Mouse (Mus musculus) CH12.LX (cell line): ENCODE results near the gene C1qc. TPM values are rescaled to one million over a fixed set of nuclear protein-coding genes. Genes with fewer than 3 reads are reported as not detected.

ENCODE experiments used
- DNase-seq: peaks from one replicate; pipeline ENCODE4 v3.0.0-alpha.2; 2013; ENCODE audit errors: extremely low read depth
- H3K27ac ChIP-seq: 2 replicates; pipeline ENCODE4 v1.5.1; 2012; ENCODE audit warnings: low read depth, mild to moderate bottlenecking, control low read depth, moderate library complexity; ENCODE audit not compliant: insufficient read depth
- H3K27me3 ChIP-seq: replicated peaks from 2 replicates; pipeline ENCODE3; 2012; ENCODE audit warnings: inconsistent platforms
- H3K36me3 ChIP-seq, 2 experiments: replicated peaks in 1 of 2; 2 replicates each; pipeline versions ENCODE3 to v1.6.1; 2012; ENCODE audit warnings: inconsistent platforms in 1 of 2, low read length in 1 of 2, mild to moderate bottlenecking in 1 of 2, mixed read lengths in 1 of 2, moderate library complexity in 1 of 2; ENCODE audit not compliant: control insufficient read depth in 1 of 2, insufficient read depth in 1 of 2
- H3K4me1 ChIP-seq, 2 experiments: 2 replicates each; pipeline ENCODE4 v1.6.1; 2012; ENCODE audit warnings: inconsistent platforms in 1 of 2, moderate library complexity in 1 of 2; ENCODE audit not compliant: insufficient read depth in 2 of 2, control insufficient read depth in 1 of 2
- H3K4me2 ChIP-seq: 2 replicates; pipeline ENCODE4 v1.6.1; 2012; ENCODE audit warnings: low read depth, mild to moderate bottlenecking, control low read depth; ENCODE audit not compliant: poor library complexity, insufficient read depth, severe bottlenecking
- H3K4me3 ChIP-seq, 3 experiments: fragments of 150-350 bp in 1 of 3; sonication (generic) in 1 of 3; replicated peaks in 1 of 3; 2 replicates each; pipeline versions ENCODE3 to v1.5.1; 2011 to 2012; ENCODE audit warnings: low read depth in 2 of 3, low read length in 2 of 3, mild to moderate bottlenecking in 2 of 3, moderate library complexity in 2 of 3, control low read depth in 1 of 3, improper control_type of control experiment in 1 of 3, inconsistent platforms in 1 of 3, mixed read lengths in 1 of 3; ENCODE audit not compliant: poor library complexity in 1 of 3
- H3K79me2 ChIP-seq: replicated peaks from 2 replicates; pipeline ENCODE4 v1.6.1; 2012; ENCODE audit warnings: mild to moderate bottlenecking, moderate library complexity; ENCODE audit not compliant: control insufficient read depth, poor library complexity, insufficient read depth, severe bottlenecking; ENCODE audit errors: extremely low read depth
- H3K9ac ChIP-seq: 2 replicates; pipeline ENCODE4 v1.6.1; 2012; ENCODE audit warnings: low read depth, mild to moderate bottlenecking, control low read depth, moderate library complexity; ENCODE audit not compliant: insufficient read depth
- H3K9me3 ChIP-seq: replicated peaks from 2 replicates; pipeline ENCODE3; 2012; ENCODE audit warnings: low read length, inconsistent platforms, mixed read lengths
- BHLHE40 ChIP-seq: IDR thresholded peaks from 2 replicates; pipeline ENCODE4 v1.6.1; 2011; ENCODE audit warnings: mild to moderate bottlenecking, low read depth, low read length, improper control_type of control experiment
- CHD2 ChIP-seq: IDR thresholded peaks from 2 replicates; pipeline ENCODE4 v1.6.1; 2011; ENCODE audit warnings: low read length, improper control_type of control experiment
- ELF1 ChIP-seq: IDR thresholded peaks from 2 replicates; pipeline ENCODE4 v1.6.1; 2014; ENCODE audit warnings: low read depth, mild to moderate bottlenecking, inconsistent platforms, low read length, improper control_type of control experiment
- ETS1 ChIP-seq: conservative IDR thresholded peaks from 2 replicates; pipeline ENCODE4 v1.6.1; 2012; ENCODE audit warnings: low read depth, mild to moderate bottlenecking, inconsistent platforms, low read length, improper control_type of control experiment, moderate library complexity
- JUN ChIP-seq: IDR thresholded peaks from 2 replicates; pipeline ENCODE4 v1.6.1; 2011; ENCODE audit warnings: low read depth, mild to moderate bottlenecking, low read length, improper control_type of control experiment, moderate library complexity; ENCODE audit not compliant: insufficient read depth
- JUND ChIP-seq: conservative IDR thresholded peaks from 2 replicates; pipeline ENCODE4 v1.6.1; 2011; ENCODE audit warnings: low read depth, low read length, improper control_type of control experiment
- KAT2A ChIP-seq: IDR thresholded peaks from 2 replicates; pipeline ENCODE4 v1.6.1; 2012; ENCODE audit warnings: low read length, improper control_type of control experiment, inconsistent platforms; ENCODE audit not compliant: insufficient replicate concordance
- MAZ ChIP-seq: IDR thresholded peaks from 2 replicates; pipeline ENCODE4 v1.6.1; 2012; ENCODE audit warnings: low read depth, mild to moderate bottlenecking, inconsistent platforms, low read length, improper control_type of control experiment, moderate library complexity
- MEF2A ChIP-seq: IDR thresholded peaks from 2 replicates; pipeline ENCODE4 v1.6.1; 2014; ENCODE audit warnings: low read depth, mild to moderate bottlenecking, inconsistent platforms, low read length, improper control_type of control experiment, borderline replicate concordance
- MXI1 ChIP-seq: IDR thresholded peaks from 2 replicates; pipeline ENCODE4 v1.6.1; 2011; ENCODE audit warnings: mild to moderate bottlenecking, low read depth, low read length, improper control_type of control experiment
- MYC ChIP-seq: IDR thresholded peaks from 2 replicates; pipeline ENCODE4 v1.6.1; 2011; ENCODE audit warnings: low read depth, mild to moderate bottlenecking, improper control_type of control experiment, low read length
- NELFE ChIP-seq: IDR thresholded peaks from 2 replicates; pipeline ENCODE4 v1.6.1; 2011; ENCODE audit warnings: low read depth, low read length, improper control_type of control experiment
- POLR2A ChIP-seq: IDR thresholded peaks from 2 replicates; pipeline ENCODE4 v1.6.1; 2011; ENCODE audit warnings: low read depth, mild to moderate bottlenecking, improper control_type of control experiment, low read length
- RAD21 ChIP-seq: IDR thresholded peaks from 2 replicates; pipeline ENCODE4 v1.6.1; 2011; ENCODE audit warnings: low read depth, mild to moderate bottlenecking, low read length, improper control_type of control experiment, moderate library complexity
- RCOR1 ChIP-seq: conservative IDR thresholded peaks from 2 replicates; pipeline ENCODE4 v1.6.1; 2012; ENCODE audit warnings: low read depth, mild to moderate bottlenecking, inconsistent platforms, low read length, improper control_type of control experiment
- USF2 ChIP-seq: conservative IDR thresholded peaks from 2 replicates; pipeline ENCODE4 v1.6.1; 2011; ENCODE audit warnings: low read depth, low read length, improper control_type of control experiment
- ZC3H11A ChIP-seq: IDR thresholded peaks from 2 replicates; pipeline ENCODE4 v1.6.1; 2012; ENCODE audit warnings: low read depth, mild to moderate bottlenecking, inconsistent platforms, low read length, improper control_type of control experiment
- ZKSCAN1 ChIP-seq: IDR thresholded peaks from 2 replicates; pipeline ENCODE4 v1.6.1; 2012; ENCODE audit warnings: low read depth, inconsistent platforms, low read length, improper control_type of control experiment, borderline replicate concordance
- dilution Hi-C: fragments of 300-500 bp; cut with MboI; formaldehyde crosslinking; loops from 2 replicates; pipeline ENCODE4 v1.14.3; 2020; ENCODE audit warnings: low sequenced_read_pairs; ENCODE audit not compliant: extremely low pct_unique_long_range_greater_than_20kb, extremely low pct_ligation_motif_present
- in situ Hi-C: fragments of 300-500 bp; cut with MboI; formaldehyde crosslinking; loops from 3 replicates; pipeline ENCODE4 v1.14.3; 2019; ENCODE audit warnings: low sequenced_read_pairs, low pct_ligation_motif_present, low pct_unique_long_range_greater_than_20kb, mixed read lengths
- polyA plus RNA-seq: library from polyadenylated mRNA; unstranded; fragments of >175 nt; gene quantifications from 2 replicates; pipeline ENCODE4 v1.2.1, GENCODE M21; 2012; ENCODE audit warnings: low read depth; ENCODE audit not compliant: insufficient read length
- total RNA-seq, 2 experiments: library from RNA; depleted of rRNA; stranded (reverse); fragments of 300-350 nt in 1 of 2; fragments of >200 nt in 1 of 2; gene quantifications; 2 replicates each; pipeline ENCODE4 v1.2.3; 2012 to 2014

C1qc gene
- total and polyA plus RNA-seq, 3 experiments = not detected

DNA sequence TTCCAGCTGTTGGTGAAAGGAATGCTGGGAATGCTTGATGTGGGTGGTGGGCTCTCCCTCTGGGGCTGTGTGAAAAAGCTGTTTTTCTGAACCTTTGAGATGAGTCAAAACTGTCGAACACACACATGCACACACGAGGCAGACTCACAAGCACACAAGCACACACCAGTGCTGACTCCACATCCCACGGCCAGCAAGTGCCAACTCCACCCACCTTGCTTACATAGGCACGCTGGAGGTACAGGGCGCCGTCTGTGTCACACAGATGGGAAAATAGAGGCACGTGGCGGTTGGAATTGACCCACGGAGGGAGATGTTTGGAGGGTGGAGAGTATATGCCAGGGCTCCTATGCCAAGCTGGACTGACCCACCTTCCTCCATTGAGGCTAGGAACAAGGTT lies 18.9 kb upstream of the C1qc start:
- H3K4me3 ChIP-seq = no peak overlapping the region
- H3K36me3 ChIP-seq = no peaks in the 10 kb centered on the region
- dilution Hi-C loops = no loop called here

GRCm38 (mm10) chr4:136911211-136911646 lies 18.4 kb upstream of the C1qc start:
- Histone ChIP-seq H3K9ac (no peak overlapping the region), H3K4me3 (no peak overlapping the region), H3K27ac (no peak overlapping the region), H3K79me2 (no peaks in the 10 kb centered on the region), H3K4me1 (0 out of 4 replicates have a peak, but pooled peaks cover 0 to 2% of the 10 kb centered on the region in 2 experiments), H3K27me3 (peaks cover 89% of the 10 kb centered on the region), H3K9me3 (peaks cover 3% of the 10 kb centered on the region), H3K4me2 (no peak overlapping the region), H3K36me3 (no peaks in the 10 kb centered on the region)
- no peak for DNase-seq
- in situ Hi-C loops (no loop called here), dilution Hi-C loops (no loop called here)
- TF ChIP-seq ELF1 (no peak), JUND (no peak), MAZ (no peak), RCOR1 (no peak), MEF2A (no peak), JUN (no peak), ETS1 (no peak), ZKSCAN1 (no peak), CHD2 (no peak), BHLHE40 (no peak), MXI1 (no peak), MYC (no peak), POLR2A (no peak), RAD21 (no peak), ZC3H11A (no peak), KAT2A (no peak), USF2 (no peak), NELFE (no peak)

More for the DNA sequence above, 18.9 kb upstream of the C1qc start:
- in situ Hi-C loops = no loop called here
- H3K9me3 ChIP-seq = peaks cover 3% of the 10 kb centered on the region
- H3K79me2 ChIP-seq = no peaks in the 10 kb centered on the region
- DNase-seq = no peak
- H3K4me2 ChIP-seq = no peak overlapping the region
- H3K27ac ChIP-seq = no peak overlapping the region
- no peak for TF ChIP-seq MXI1
- TF ChIP-seq, all 38 proteins: peak for 0
- Histone ChIP-seq H3K4me1 (0 out of 4 replicates have a peak, but pooled peaks cover 0 to 2% of the 10 kb centered on the region in 2 experiments), H3K27me3 (peaks cover 89% of the 10 kb centered on the region), H3K9ac (no peak overlapping the region)
